ENCODE assay signal across 8 mouse cellular contexts in the genomic region with DNA sequence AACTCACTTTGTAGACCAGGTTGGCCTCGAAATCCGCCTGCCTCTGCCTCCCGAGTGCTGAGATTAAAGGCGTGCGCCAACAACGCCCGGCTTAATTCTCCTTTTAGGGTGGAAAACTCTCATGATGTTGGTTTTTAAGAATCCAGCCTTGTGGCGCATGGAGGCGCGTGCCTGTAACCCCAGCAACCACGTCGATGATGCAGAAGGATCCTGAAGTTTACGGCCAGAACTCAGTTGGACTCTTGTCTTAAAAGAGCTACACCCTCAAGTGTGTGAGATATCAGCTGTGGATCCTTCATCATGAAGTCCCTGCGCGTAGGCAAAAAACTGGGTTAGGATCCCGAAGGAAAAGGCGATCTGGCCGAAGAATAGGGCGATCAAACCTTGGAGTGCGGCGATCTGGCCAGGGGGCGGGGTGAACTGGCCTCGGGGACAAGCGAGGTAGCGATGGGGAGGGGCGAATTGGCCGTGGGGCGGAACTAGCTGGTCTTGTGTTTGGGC. TPM values are rescaled to one million over a fixed set of nuclear protein-coding genes. Genes with fewer than 3 reads are reported as not detected.
DNase-seq lines count a peak whose midpoint lies in the region; ATAC-seq and TF ChIP-seq lines count a peak whose summit lies in the region.

No protein-coding gene starts in this region.

- 0 out of 2 replicates have a peak, but pooled peaks cover 2% of the 10 kb centered on the region for H3K36me3 ChIP-seq in heart, embryonic 16.5 days (ENCODE audit: control insufficient read depth, insufficient read depth)
- H3K36me3 ChIP-seq in hindbrain, embryonic 12.5 days: peaks cover 3% of the 10 kb centered on the region; the same call in 1 of the 2 replicates
- H3K36me3 ChIP-seq in midbrain, embryonic 11.5 days (ENCODE audit: control insufficient read depth, insufficient read depth, low read length): no peaks in the 10 kb centered on the region; the same call in none of the 2 replicates

- WGBS in heart, embryonic 16.5 days: 8% methylated on average over 28 of the region's 28 CpGs
- WGBS in hindbrain, embryonic 12.5 days: 5% methylated on average over 28 of the region's 28 CpGs
- 6% methylated on average over 28 of the region's 28 CpGs for WGBS in midbrain, embryonic 11.5 days

- H3K27me3 ChIP-seq in heart, embryonic 16.5 days (ENCODE audit: control insufficient read depth, insufficient read depth, low read length): peaks cover 3% of the 10 kb centered on the region; the same call in 1 of the 2 replicates
- no peaks in the 10 kb centered on the region for H3K27me3 ChIP-seq in Patski
- peaks cover 16% of the 10 kb centered on the region for H3K27me3 ChIP-seq in hindbrain, embryonic 12.5 days
- H3K27me3 ChIP-seq in midbrain, embryonic 11.5 days (ENCODE audit: control insufficient read depth, insufficient read depth, low read length): peaks cover 6% of the 10 kb centered on the region; the same call in 1 of the 2 replicates

- peak overlapping the region; percentile 91 for H3K4me2 ChIP-seq in heart, embryonic 16.5 days (ENCODE audit: low read depth, low read length)
- H3K4me2 ChIP-seq in hindbrain, embryonic 12.5 days (replicated peaks): peak overlapping the region; percentile 79
- peak overlapping the region; percentile 81 for H3K4me2 ChIP-seq in midbrain, embryonic 11.5 days

- TF ChIP-seq CTCF in Patski (IDR thresholded peaks at IDR 0.05): no peak

- intact Hi-C loops in heart, postnatal 14 days (cut with DNase I): no loop called here

- no peak for DNase-seq in heart, postnatal 14 days
- DNase-seq in Patski (ENCODE audit: low read depth, low spot score): no peak
- no peak for DNase-seq in midbrain, embryonic 11.5 days (ENCODE audit: low spot score, missing footprints)
- no peak for DNase-seq in thymus, postnatal 4 days
- DNase-seq in left cerebral cortex, adult 18-20 months (ENCODE audit: low spot score in 2 of 2): no peak

- peak overlapping the region; percentile 73 for H3K27ac ChIP-seq in heart, embryonic 16.5 days (ENCODE audit: low read length)
- H3K27ac ChIP-seq in hindbrain, embryonic 12.5 days: peak overlapping the region; percentile 84
- peak overlapping the region; percentile 65 for H3K27ac ChIP-seq in midbrain, embryonic 11.5 days (ENCODE audit: low read depth, low read length)

- ATAC-seq in heart, embryonic 16.5 days (replicated peaks; ENCODE audit: extremely low read depth, insufficient read depth, low FRiP score): no peak; the same call in 1 of the 2 replicates
- ATAC-seq in Patski: peak; percentile 8
- ATAC-seq in hindbrain, embryonic 12.5 days (ENCODE audit: low FRiP score): peak; percentile 38
- no peak for ATAC-seq in midbrain, embryonic 11.5 days (ENCODE audit: low FRiP score)
- ATAC-seq in erythroid progenitor cell, adult 5-6 weeks (replicated peaks; ENCODE audit: low FRiP score, poor library complexity, severe bottlenecking): no peak; the same call in 1 of the 2 replicates

- H3K9ac ChIP-seq in heart, embryonic 16.5 days (ENCODE audit: low read length): peak overlapping the region; percentile 73
- H3K9ac ChIP-seq in hindbrain, embryonic 12.5 days: peak overlapping the region; percentile 94
- peak overlapping the region; percentile 53 for H3K9ac ChIP-seq in midbrain, embryonic 11.5 days (ENCODE audit: low read length)

- in situ Hi-C loops in Patski (cut with MboI; ENCODE audit: low pct_unique_long_range_greater_than_20kb): no loop called here

- peak overlapping the region; percentile 78 for H3K4me3 ChIP-seq in heart, embryonic 16.5 days (ENCODE audit: low read length)
- peak overlapping the region; percentile 80 for H3K4me3 ChIP-seq in hindbrain, embryonic 12.5 days
- peak overlapping the region; percentile 74 for H3K4me3 ChIP-seq in midbrain, embryonic 11.5 days (ENCODE audit: low read depth, low read length)

- H3K9me3 ChIP-seq in heart, embryonic 16.5 days (replicated peaks; ENCODE audit: control insufficient read depth, low read length): no peaks in the 10 kb centered on the region
- no peaks in the 10 kb centered on the region for H3K9me3 ChIP-seq in hindbrain, embryonic 12.5 days (replicated peaks)
- no peaks in the 10 kb centered on the region for H3K9me3 ChIP-seq in midbrain, embryonic 11.5 days (ENCODE audit: control insufficient read depth, low read length)

- H3K4me1 ChIP-seq in heart, embryonic 16.5 days (ENCODE audit: control insufficient read depth, insufficient read depth, low read length): peaks cover 17% of the 10 kb centered on the region
- H3K4me1 ChIP-seq in hindbrain, embryonic 12.5 days: peaks cover 27% of the 10 kb centered on the region
- H3K4me1 ChIP-seq in midbrain, embryonic 11.5 days (ENCODE audit: control insufficient read depth, insufficient read depth, low read length): peaks cover 11% of the 10 kb centered on the region

- CTCF ChIA-PET in Patski (lab: Charles Lee): interaction anchor here (1.0 to 4.1 kb wide), 2 partner anchors 12 to 38 kb away, joined by 3 to 20 read pairs; no protein-coding TSS in a partner anchor

- POLR2A ChIA-PET in Patski (lab: Charles Lee): interaction anchor here (1.1 kb wide), 1 partner anchor 13 kb away, joined by 3 read pairs; no protein-coding TSS in a partner anchor

RNA-seq across cellular contexts. Expression of a gene that starts 0.4 kb away (rescaled TPM):
- 90.0 and 90.4 TPM in 2 replicates for polyA plus RNA-seq in heart, embryonic 16.5 days (2015; fragmentation: Nextera tagmentation; extraction: Ambion mirVana)
- 10 to 100 TPM; 30.0 to 34.5 TPM for total RNA-seq in heart, postnatal 14 days (2021)
- polyA plus RNA-seq in Patski (2021): 52.7 TPM
- polyA plus RNA-seq in hindbrain, embryonic 12.5 days (2016; fragmentation: Nextera tagmentation; extraction: Ambion mirVana): 97.2 and 102 TPM in 2 replicates
- 98.7 and 107 TPM in 2 replicates for polyA plus RNA-seq in midbrain, embryonic 11.5 days (2014; fragmentation: Nextera tagmentation; extraction: Ambion mirVana)
- total RNA-seq in erythroid progenitor cell, adult 5-6 weeks (2015; ENCODE audit: low replicate concordance): 1.7 and 2.2 TPM in 2 replicates
- 4.0 TPM in 1 of 2 replicates, not detected in the other for total RNA-seq in erythroid progenitor cell, adult 5-6 weeks (2017; ENCODE audit: low replicate concordance)
- total RNA-seq in left cerebral cortex, adult 18-20 months (2021): 10 to 100 TPM; 32.9 to 34.1 TPM

RNA-seq across cellular contexts. Expression of a gene that starts 3.7 kb away (rescaled TPM):
- polyA plus RNA-seq in heart, embryonic 16.5 days (2015; fragmentation: Nextera tagmentation; extraction: Ambion mirVana): 2.2 and 2.7 TPM in 2 replicates
- total RNA-seq in heart, postnatal 14 days (2021): 1 to 10 TPM in 1 of 2 experiments, under 1 TPM in 1; 0.57 to 1.0 TPM
- 9.9 TPM for polyA plus RNA-seq in Patski (2021)
- polyA plus RNA-seq in hindbrain, embryonic 12.5 days (2016; fragmentation: Nextera tagmentation; extraction: Ambion mirVana): 1.9 and 2.2 TPM in 2 replicates
- polyA plus RNA-seq in midbrain, embryonic 11.5 days (2014; fragmentation: Nextera tagmentation; extraction: Ambion mirVana): 1.5 and 2.5 TPM in 2 replicates
- not detected in 2 replicates for total RNA-seq in erythroid progenitor cell, adult 5-6 weeks (2015; ENCODE audit: low replicate concordance)
- not detected in 2 replicates for total RNA-seq in erythroid progenitor cell, adult 5-6 weeks (2017; ENCODE audit: low replicate concordance)
- total RNA-seq in left cerebral cortex, adult 18-20 months (2021): 1 to 10 TPM; 8.2 to 8.4 TPM

RNA-seq across cellular contexts. Expression of a gene that starts 22.9 kb away (rescaled TPM):
- polyA plus RNA-seq in heart, embryonic 16.5 days (2015; fragmentation: Nextera tagmentation; extraction: Ambion mirVana): 20.1 and 22.5 TPM in 2 replicates
- 1 to 10 TPM; 7.9 to 9.0 TPM for total RNA-seq in heart, postnatal 14 days (2021)
- polyA plus RNA-seq in Patski (2021): 36.8 TPM
- 38.9 and 40.6 TPM in 2 replicates for polyA plus RNA-seq in hindbrain, embryonic 12.5 days (2016; fragmentation: Nextera tagmentation; extraction: Ambion mirVana)
- 23.0 and 31.0 TPM in 2 replicates for polyA plus RNA-seq in midbrain, embryonic 11.5 days (2014; fragmentation: Nextera tagmentation; extraction: Ambion mirVana)
- total RNA-seq in erythroid progenitor cell, adult 5-6 weeks (2015; ENCODE audit: low replicate concordance): 39.8 and 43.6 TPM in 2 replicates
- total RNA-seq in erythroid progenitor cell, adult 5-6 weeks (2017; ENCODE audit: low replicate concordance): 61.4 and 62.3 TPM in 2 replicates
- total RNA-seq in left cerebral cortex, adult 18-20 months (2021): 10 to 100 TPM; 41.0 to 43.1 TPM

RNA-seq across cellular contexts. Expression of a gene that starts 27.6 kb away (rescaled TPM):
- 10.8 and 13.9 TPM in 2 replicates for polyA plus RNA-seq in heart, embryonic 16.5 days (2015; fragmentation: Nextera tagmentation; extraction: Ambion mirVana)
- total RNA-seq in heart, postnatal 14 days (2021): 1 to 10 TPM in 1 of 2 experiments, under 1 TPM in 1; 0.80 to 1.2 TPM
- 7.1 TPM for polyA plus RNA-seq in Patski (2021)
- polyA plus RNA-seq in hindbrain, embryonic 12.5 days (2016; fragmentation: Nextera tagmentation; extraction: Ambion mirVana): 38.8 and 38.9 TPM in 2 replicates
- 20.1 and 24.4 TPM in 2 replicates for polyA plus RNA-seq in midbrain, embryonic 11.5 days (2014; fragmentation: Nextera tagmentation; extraction: Ambion mirVana)
- total RNA-seq in erythroid progenitor cell, adult 5-6 weeks (2015; ENCODE audit: low replicate concordance): not detected in 2 replicates
- 0.77 TPM in 1 of 2 replicates, not detected in the other for total RNA-seq in erythroid progenitor cell, adult 5-6 weeks (2017; ENCODE audit: low replicate concordance)
- 1 to 10 TPM; 2.1 to 2.8 TPM for total RNA-seq in left cerebral cortex, adult 18-20 months (2021)

Comparison
In these comparisons a context has a peak if more than half of its experiments do, and no peak if none do; other contexts are left out.
1. ATAC-seq: peak in Patski (single experiment) and hindbrain, embryonic 12.5 days (single experiment); none in heart, embryonic 16.5 days (single experiment), midbrain, embryonic 11.5 days (single experiment) and erythroid progenitor cell, adult 5-6 weeks (single experiment).
2. Peak in every context shown above with its lines, with median percentiles within 50 percentile points of each other: H3K27ac ChIP-seq, H3K4me2 ChIP-seq, H3K4me3 ChIP-seq and H3K9ac ChIP-seq.